Mouse (Mus musculus): Measurements from ENCODE around the gene Ap4e1.

DNA sequence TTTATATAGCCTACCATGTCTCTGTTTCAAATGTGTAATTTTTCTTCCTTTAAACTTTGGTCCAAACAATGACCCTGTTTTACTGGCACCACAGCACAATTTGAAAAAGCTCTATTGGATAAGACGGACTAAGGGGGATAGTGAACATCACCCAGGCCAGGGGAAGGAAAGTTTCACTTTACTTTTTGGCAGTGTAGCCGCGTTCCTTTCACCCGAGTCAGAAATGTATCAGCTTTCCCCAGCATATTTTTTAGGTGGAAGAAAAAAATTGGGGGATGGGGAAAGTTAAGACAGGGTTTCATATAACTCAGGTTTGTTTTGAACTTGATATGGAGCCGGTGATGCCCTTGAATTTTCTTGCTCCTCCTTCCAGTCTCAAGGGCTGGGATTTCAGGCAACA, 1.0 kb upstream of the Ap4e1 start:
- TF ChIP-seq POLR2A (IDR thresholded peaks at IDR 0.05; ENCODE audit: low read depth, low read length) (no peak), CTCF (IDR thresholded peaks at IDR 0.05; ENCODE audit: borderline replicate concordance, insufficient read depth, low read length) (no peak)

Measured in embryonic fibroblast, embryonic 13.5 days (primary cell).